Mouse (Mus musculus) MEL (cell line): ENCODE results near the gene Pabpn1l. TPM values are rescaled to one million over a fixed set of nuclear protein-coding genes. Genes with fewer than 3 reads are reported as not detected.

Source experiments
- DNase-seq: peaks from one replicate; pipeline ENCODE4 v3.0.0; 2011; ENCODE audit warnings: low read depth, low spot score
- H3K27ac ChIP-seq: 2 replicates; pipeline ENCODE4 v1.5.1; 2012; ENCODE audit warnings: low read depth, mild to moderate bottlenecking, control low read depth, low read length, moderate library complexity; ENCODE audit not compliant: control insufficient read depth
- H3K27me3 ChIP-seq, 2 experiments: fragments of 150-350 bp in 1 of 2; sonication (generic) in 1 of 2; 2 replicates each; pipeline ENCODE4 v1.6.1; 2012; ENCODE audit warnings: low read length in 2 of 2, mild to moderate bottlenecking in 2 of 2, improper control_type of control experiment in 1 of 2, moderate library complexity in 1 of 2; ENCODE audit not compliant: insufficient read depth in 2 of 2, control insufficient read depth in 1 of 2
- H3K36me3 ChIP-seq, 2 experiments: 2 replicates each; pipeline ENCODE4 v1.6.1; 2012 to 2014; ENCODE audit warnings: low read length in 2 of 2, improper control_type of control experiment in 1 of 2, inconsistent platforms in 1 of 2, mild to moderate bottlenecking in 1 of 2; ENCODE audit not compliant: insufficient read depth in 2 of 2, control insufficient read depth in 1 of 2
- H3K4me1 ChIP-seq, 2 experiments: fragments of 150-350 bp in 1 of 2; sonication (generic) in 1 of 2; 2 replicates each; pipeline ENCODE4 v1.6.1; 2012; ENCODE audit warnings: low read length in 2 of 2, improper control_type of control experiment in 1 of 2, mild to moderate bottlenecking in 1 of 2; ENCODE audit not compliant: insufficient read depth in 2 of 2, control insufficient read depth in 1 of 2
- H3K4me3 ChIP-seq, 2 experiments: fragments of 150-350 bp in 1 of 2; sonication (generic) in 1 of 2; 2 replicates each; pipeline ENCODE4 v1.5.1; 2012; ENCODE audit warnings: low read depth in 2 of 2, low read length in 2 of 2, mild to moderate bottlenecking in 2 of 2, moderate library complexity in 2 of 2, control low read depth in 1 of 2, improper control_type of control experiment in 1 of 2; ENCODE audit not compliant: control insufficient read depth in 1 of 2, insufficient read depth in 1 of 2
- H3K79me2 ChIP-seq: 2 replicates; pipeline ENCODE4 v1.6.1; 2012; ENCODE audit warnings: mild to moderate bottlenecking, low read length, moderate library complexity; ENCODE audit not compliant: control insufficient read depth, poor library complexity, insufficient read depth
- H3K9ac ChIP-seq: 2 replicates; pipeline ENCODE4 v1.6.1; 2012; ENCODE audit warnings: low read depth, mild to moderate bottlenecking, control low read depth, low read length, moderate library complexity; ENCODE audit not compliant: control insufficient read depth, poor library complexity, severe bottlenecking
- H3K9me3 ChIP-seq: fragments of 150-350 bp; sonication (generic); replicated peaks from 2 replicates; pipeline ENCODE4 v1.6.1; 2012; ENCODE audit warnings: mild to moderate bottlenecking, low read length, improper control_type of control experiment, moderate library complexity; ENCODE audit not compliant: insufficient read depth
- BHLHE40 ChIP-seq: IDR thresholded peaks from 2 replicates; pipeline ENCODE4 v1.6.1; 2012; ENCODE audit warnings: low read depth, mild to moderate bottlenecking, inconsistent platforms, low read length, improper control_type of control experiment, borderline replicate concordance
- CHD1 ChIP-seq: IDR thresholded peaks from 2 replicates; pipeline ENCODE4 v1.6.1; 2012; ENCODE audit warnings: low read depth, mild to moderate bottlenecking, inconsistent platforms, low read length, improper control_type of control experiment
- CTCF ChIP-seq, 3 experiments: IDR thresholded peaks in 2 of 3; conservative IDR thresholded peaks in 1 of 3; 2 replicates each; pipeline ENCODE4 v1.5.1; 2011 to 2012; ENCODE audit warnings: low read length in 3 of 3, low read depth in 2 of 3, mild to moderate bottlenecking in 2 of 3, improper control_type of control experiment in 1 of 3, inconsistent platforms in 1 of 3, mixed read lengths in 1 of 3, moderate library complexity in 1 of 3; ENCODE audit not compliant: control insufficient read depth in 1 of 3, insufficient read depth in 1 of 3, poor library complexity in 1 of 3, severe bottlenecking in 1 of 3
- E2F4 ChIP-seq: IDR thresholded peaks from 2 replicates; pipeline ENCODE4 v1.6.1; 2011; ENCODE audit warnings: low read depth, low read length, improper control_type of control experiment, borderline replicate concordance
- ELF1 ChIP-seq: IDR thresholded peaks from 2 replicates; pipeline ENCODE4 v1.6.1; 2014; ENCODE audit warnings: low read depth, mild to moderate bottlenecking, inconsistent platforms, low read length, improper control_type of control experiment, moderate library complexity
- EP300 ChIP-seq, 2 experiments: IDR thresholded peaks; 2 replicates each; pipeline ENCODE4 v1.6.1; 2011; ENCODE audit warnings: improper control_type of control experiment in 2 of 2, low read length in 2 of 2, low read depth in 1 of 2, mild to moderate bottlenecking in 1 of 2
- GABPA ChIP-seq: IDR thresholded peaks from 2 replicates; pipeline ENCODE4 v1.6.1; 2012; ENCODE audit warnings: low read depth, mild to moderate bottlenecking, inconsistent platforms, low read length, improper control_type of control experiment, moderate library complexity
- HCFC1 ChIP-seq: IDR thresholded peaks from 2 replicates; pipeline ENCODE4 v1.6.1; 2012; ENCODE audit warnings: low read depth, mild to moderate bottlenecking, inconsistent platforms, low read length, improper control_type of control experiment, moderate library complexity
- MAX ChIP-seq: IDR thresholded peaks from 2 replicates; pipeline ENCODE4 v1.6.1; 2011; ENCODE audit warnings: low read length, improper control_type of control experiment
- MAZ ChIP-seq: IDR thresholded peaks from 2 replicates; pipeline ENCODE4 v1.6.1; 2012; ENCODE audit warnings: low read depth, mild to moderate bottlenecking, inconsistent platforms, low read length, improper control_type of control experiment
- MEF2A ChIP-seq: IDR thresholded peaks from 2 replicates; pipeline ENCODE4 v1.6.1; 2014; ENCODE audit warnings: low read depth, mild to moderate bottlenecking, inconsistent platforms, low read length, improper control_type of control experiment; ENCODE audit not compliant: poor library complexity, insufficient replicate concordance, severe bottlenecking; ENCODE audit errors: extremely low read depth
- MXI1 ChIP-seq: IDR thresholded peaks from 2 replicates; pipeline ENCODE4 v1.6.1; 2011; ENCODE audit warnings: mild to moderate bottlenecking, low read depth, low read length, improper control_type of control experiment
- MYC ChIP-seq: IDR thresholded peaks from 2 replicates; pipeline ENCODE4 v1.6.1; 2011; ENCODE audit warnings: low read depth, mild to moderate bottlenecking, low read length, improper control_type of control experiment, moderate library complexity
- NELFE ChIP-seq: IDR thresholded peaks from 2 replicates; pipeline ENCODE4 v1.6.1; 2011; ENCODE audit warnings: low read depth, low read length, improper control_type of control experiment
- NRF1 ChIP-seq: IDR thresholded peaks from 2 replicates; pipeline ENCODE4 v1.6.1; 2014; ENCODE audit warnings: low read depth, mild to moderate bottlenecking, inconsistent platforms, low read length, improper control_type of control experiment, moderate library complexity; ENCODE audit not compliant: poor library complexity, insufficient read depth, severe bottlenecking
- POLR2A ChIP-seq, 2 experiments: IDR thresholded peaks; 2 replicates each; pipeline ENCODE4 v1.6.1; 2011 to 2012; ENCODE audit warnings: low read length in 2 of 2, mild to moderate bottlenecking in 2 of 2, control low read depth in 1 of 2, improper control_type of control experiment in 1 of 2, low read depth in 1 of 2, moderate library complexity in 1 of 2; ENCODE audit not compliant: control insufficient read depth in 1 of 2, insufficient read depth in 1 of 2, poor library complexity in 1 of 2
- POLR2AphosphoS2 ChIP-seq: IDR thresholded peaks from 2 replicates; pipeline ENCODE4 v1.6.1; 2011; ENCODE audit warnings: low read length, improper control_type of control experiment
- RAD21 ChIP-seq: IDR thresholded peaks from 2 replicates; pipeline ENCODE4 v1.6.1; 2011; ENCODE audit warnings: mild to moderate bottlenecking, low read depth, low read length, improper control_type of control experiment
- SIN3A ChIP-seq: IDR thresholded peaks from 2 replicates; pipeline ENCODE4 v1.6.1; 2012; ENCODE audit warnings: low read length, improper control_type of control experiment, inconsistent platforms
- SMC3 ChIP-seq: IDR thresholded peaks from 2 replicates; pipeline ENCODE4 v1.6.1; 2011; ENCODE audit warnings: low read depth, low read length, improper control_type of control experiment
- TAL1 ChIP-seq: IDR thresholded peaks from 2 replicates; pipeline ENCODE4 v1.6.1; 2012; ENCODE audit warnings: mild to moderate bottlenecking, inconsistent platforms, low read length, moderate library complexity, mixed read lengths
- USF1 ChIP-seq: IDR thresholded peaks from 2 replicates; pipeline ENCODE4 v1.6.1; 2014; ENCODE audit warnings: low read depth, mild to moderate bottlenecking, inconsistent platforms, low read length, improper control_type of control experiment, moderate library complexity
- ZKSCAN1 ChIP-seq: IDR thresholded peaks from 2 replicates; pipeline ENCODE4 v1.6.1; 2012; ENCODE audit warnings: low read depth, mild to moderate bottlenecking, inconsistent platforms, low read length, improper control_type of control experiment, moderate library complexity
- ZNF384 ChIP-seq: IDR thresholded peaks from 2 replicates; pipeline ENCODE4 v1.6.1; 2012; ENCODE audit warnings: low read depth, mild to moderate bottlenecking, inconsistent platforms, low read length, improper control_type of control experiment
- polyA plus RNA-seq, 2 experiments: library from polyadenylated mRNA; stranded (reverse) in 1 of 2; unstranded in 1 of 2; fragments of >175 nt in 1 of 2; fragments of >200 nt in 1 of 2; gene quantifications; 2 replicates each; pipeline versions ENCODE4 v1.2.1 to v1.2.4; 2012; ENCODE audit warnings: low replicate concordance in 2 of 2, low read depth in 1 of 2; ENCODE audit not compliant: insufficient read length in 2 of 2, insufficient read depth in 1 of 2, missing spikeins in 1 of 2
- total RNA-seq: library from RNA; depleted of rRNA; stranded (reverse); fragments of 300-350 nt; gene quantifications from 2 replicates; pipeline ENCODE4 v1.2.3, GENCODE M21; 2012

Gene Pabpn1l
- total and polyA plus RNA-seq, 3 experiments: 0.15 TPM; not detected in 2

DNA sequence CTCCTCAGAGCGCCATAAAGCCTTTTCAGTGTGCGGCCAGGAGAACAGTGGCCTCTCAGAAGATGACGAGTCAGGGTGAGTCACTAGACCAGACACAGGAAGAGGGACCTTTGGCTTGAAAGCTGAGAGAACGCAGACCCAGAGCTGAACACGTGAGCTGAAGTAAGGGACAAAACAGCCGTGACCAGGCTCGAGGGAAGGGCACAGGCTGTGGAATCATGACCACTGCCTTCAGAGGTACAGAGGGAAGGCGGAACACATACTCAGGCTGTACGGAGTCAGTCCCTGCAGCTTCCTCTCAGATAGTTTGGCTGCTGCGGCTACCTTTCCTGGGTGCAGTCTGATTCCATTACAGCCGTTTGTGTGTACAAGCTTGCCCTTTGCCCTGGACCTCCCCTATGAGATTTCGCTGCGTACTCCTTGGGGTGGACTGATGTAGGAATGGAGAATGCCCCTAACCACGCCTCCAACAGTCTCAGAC lies 37.1 kb downstream of the Pabpn1l start:
- no peaks in the 10 kb centered on the region for H3K79me2 ChIP-seq
- no peak overlapping the region for H3K27ac ChIP-seq
- H3K9ac ChIP-seq: no peak overlapping the region
- no peaks in the 10 kb centered on the region for H3K4me1 ChIP-seq
- H3K9me3 ChIP-seq: no peaks in the 10 kb centered on the region
- DNase-seq: no peak
- H3K36me3 ChIP-seq: no peaks in the 10 kb centered on the region
- H3K4me3 ChIP-seq: no peak overlapping the region
- TF ChIP-seq ZKSCAN1: no peak
- TF ChIP-seq HCFC1: no peak
- TF ChIP-seq MAX: no peak
- no peak for TF ChIP-seq MYC
- no peak for TF ChIP-seq NRF1
- H3K27me3 ChIP-seq: no peaks in the 10 kb centered on the region

DNA sequence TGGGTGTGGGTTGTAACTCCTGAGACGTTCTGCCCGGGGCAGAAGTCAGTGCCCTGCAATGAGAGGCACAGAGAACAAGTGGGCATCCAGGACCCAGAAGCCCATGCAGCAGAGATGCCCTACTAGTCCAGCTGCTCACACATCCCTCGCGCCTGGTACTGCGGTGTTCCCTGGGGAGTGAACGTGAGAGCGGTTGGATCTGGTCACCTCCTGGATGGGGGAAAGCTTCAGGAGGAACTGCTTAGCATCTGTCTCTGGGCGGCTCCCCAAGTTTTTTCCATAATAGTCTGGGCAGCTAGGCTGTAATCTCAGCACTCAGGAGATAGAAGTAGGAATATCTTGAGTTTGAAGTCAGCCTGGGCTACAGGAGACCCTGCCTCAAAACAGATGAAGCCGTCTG lies 37.6 kb downstream of the Pabpn1l start:
- Histone ChIP-seq H3K79me2 (no peaks in the 10 kb centered on the region), H3K9me3 (no peaks in the 10 kb centered on the region), H3K27me3 (no peaks in the 10 kb centered on the region), H3K4me1 (no peaks in the 10 kb centered on the region), H3K4me3 (no peak overlapping the region), H3K27ac (no peak overlapping the region), H3K36me3 (no peaks in the 10 kb centered on the region), H3K9ac (no peak overlapping the region)
- TF ChIP-seq E2F4: no peak
- no peak for TF ChIP-seq SMC3
- no peak for TF ChIP-seq EP300 (IDR thresholded peaks at IDR 0.05; ENCODE audit: low read depth in 1 of 2, low read length in 2 of 2)
- no peak for TF ChIP-seq GABPA
- TF ChIP-seq ZKSCAN1: no peak
- no peak for TF ChIP-seq ZNF384
- TF ChIP-seq ELF1: no peak
- no peak for TF ChIP-seq NELFE
- TF ChIP-seq MAZ: no peak
- no peak for TF ChIP-seq CTCF (IDR thresholded peaks at IDR 0.05 in 2 of 3, conservative IDR thresholded peaks at IDR 0.05 in 1 of 3; ENCODE audit: control insufficient read depth in 1 of 3, insufficient read depth in 1 of 3, low read depth in 2 of 3, low read length in 3 of 3, poor library complexity in 1 of 3, severe bottlenecking in 1 of 3)
- TF ChIP-seq POLR2AphosphoS2: no peak
- no peak for TF ChIP-seq SIN3A
- TF ChIP-seq USF1: no peak
- no peak for TF ChIP-seq RAD21
- TF ChIP-seq MXI1: no peak
- TF ChIP-seq CHD1: no peak
- no peak for TF ChIP-seq TAL1
- TF ChIP-seq BHLHE40: no peak
- TF ChIP-seq MEF2A: no peak
- TF ChIP-seq POLR2A (IDR thresholded peaks at IDR 0.05; ENCODE audit: control insufficient read depth in 1 of 2, insufficient read depth in 1 of 2, low read depth in 1 of 2, low read length in 2 of 2, poor library complexity in 1 of 2): no peak
- DNase-seq: no peak
